Mouse (Mus musculus): ENCODE results near the gene Supt7l. TPM values are rescaled to one million over a fixed set of nuclear protein-coding genes. Genes with fewer than 3 reads are reported as not detected.

The Supt7l gene
- total RNA-seq, 2 experiments from 2014 or later: 17.0 to 20.1 TPM

- peak; percentile 100 for ATAC-seq (replicated peaks; ENCODE audit: poor library complexity)
These were observed 32.9 kb downstream of the Supt7l start, which contains the start of gene Gpn1 for GRCm38 (mm10) chr5:31494513-31495297. TSS of gene Gpn1 (plus strand) at chr5:31494741.

GRCm38 (mm10) chr5:31492031-31492430, 35.6 kb downstream of the Supt7l start:
- ATAC-seq (replicated peaks; ENCODE audit: poor library complexity): no peak

GRCm38 (mm10) chr5:31489116-31489769, 38.4 kb downstream of the Supt7l start:
- no peak for ATAC-seq (replicated peaks; ENCODE audit: poor library complexity)

GRCm38 (mm10) chr5:31487889-31488288, 39.7 kb downstream of the Supt7l start:
- ATAC-seq (replicated peaks; ENCODE audit: poor library complexity): no peak; the same call in 1 of the 2 replicates

GRCm38 (mm10) chr5:31485440-31485839, 42.2 kb downstream of the Supt7l start, which contains the start of gene 4930548H24Rik:
TSS of gene 4930548H24Rik (plus strand) at chr5:31485740.
- ATAC-seq (replicated peaks; ENCODE audit: poor library complexity): no peak

GRCm38 (mm10) chr5:31480536-31480935, 47.1 kb downstream of the Supt7l start:
- no peak for ATAC-seq (replicated peaks; ENCODE audit: poor library complexity)

GRCm38 (mm10) chr5:31470334-31470733, 57.3 kb downstream of the Supt7l start:
- ATAC-seq (replicated peaks; ENCODE audit: poor library complexity): peak; percentile 83

GRCm38 (mm10) chr5:31469711-31470110, 57.9 kb downstream of the Supt7l start:
- no peak for ATAC-seq (replicated peaks; ENCODE audit: poor library complexity)

GRCm38 (mm10) chr5:31467798-31468197, 59.8 kb downstream of the Supt7l start:
- ATAC-seq (replicated peaks; ENCODE audit: poor library complexity): peak; percentile 90

Other genes with a start within 250 kb of the Supt7l start
- gene Ift172, start 236.7 kb downstream of the Supt7l start, total RNA-seq (2015): 7.3 and 11.1 TPM in 2 replicates
- gene Ift172, start 236.7 kb downstream of the Supt7l start, total RNA-seq (2017): 20.8 and 33.0 TPM in 2 replicates
- not detected in 2 replicates for gene Fndc4, start 231.7 kb downstream of the Supt7l start, total RNA-seq (2015)
- not detected in 2 replicates for gene Fndc4, start 231.7 kb downstream of the Supt7l start, total RNA-seq (2017)
- not detected in 2 replicates for gene Gckr, start 230.4 kb downstream of the Supt7l start, total RNA-seq (2015)
- gene Gckr, start 230.4 kb downstream of the Supt7l start, total RNA-seq (2017): not detected in 2 replicates
- gene Zfp512, start 75.4 kb downstream of the Supt7l start, total RNA-seq (2015): 10.3 and 12.5 TPM in 2 replicates
- gene Zfp512, start 75.4 kb downstream of the Supt7l start, total RNA-seq (2017): 25.3 and 35.0 TPM in 2 replicates
- 0.05 TPM in 1 of 2 replicates, not detected in the other for gene 4930548H24Rik, start 42.1 kb downstream of the Supt7l start, total RNA-seq (2015)
- 0.37 and 0.68 TPM in 2 replicates for gene 4930548H24Rik, start 42.1 kb downstream of the Supt7l start, total RNA-seq (2017)
- 19.6 and 23.1 TPM in 2 replicates for gene Gpn1, start 33.1 kb downstream of the Supt7l start, total RNA-seq (2015)
- 31.6 and 48.5 TPM in 2 replicates for gene Gpn1, start 33.1 kb downstream of the Supt7l start, total RNA-seq (2017)
- 65.8 and 65.9 TPM in 2 replicates for gene Slc4a1ap, start 812 bp downstream of the Supt7l start, total RNA-seq (2015)
- gene Slc4a1ap, start 812 bp downstream of the Supt7l start, total RNA-seq (2017): 46.5 and 48.9 TPM in 2 replicates
- 434 and 492 TPM in 2 replicates for gene Mrpl33, start 69.1 kb upstream of the Supt7l start, total RNA-seq (2015)
- 218 and 315 TPM in 2 replicates for gene Mrpl33, start 69.1 kb upstream of the Supt7l start, total RNA-seq (2017)
- gene Rbks, start 169.8 kb upstream of the Supt7l start, total RNA-seq (2015): 25.8 and 34.6 TPM in 2 replicates
- gene Rbks, start 169.8 kb upstream of the Supt7l start, total RNA-seq (2017): 17.7 and 29.3 TPM in 2 replicates
- gene Babam2, start 169.9 kb upstream of the Supt7l start, total RNA-seq (2015): 101 and 117 TPM in 2 replicates
- gene Babam2, start 169.9 kb upstream of the Supt7l start, total RNA-seq (2017): 37.7 and 44.2 TPM in 2 replicates

Measured in megakaryocyte progenitor cell, adult 5-6 weeks (primary cell).